Mouse (Mus musculus) testis, adult 2 months (tissue): ENCODE measurements around the gene Sart3.

ENCODE experiments used
- CTCF ChIP-seq: fragments of 200-500 bp; IDR thresholded peaks from 2 replicates; pipeline ENCODE4 v1.5.1; 2012; ENCODE audit warnings: low read depth, mild to moderate bottlenecking, inconsistent platforms, low read length, moderate library complexity; ENCODE audit not compliant: control insufficient read depth, insufficient read depth, insufficient replicate concordance
- POLR2A ChIP-seq: fragments of 200-500 bp; IDR thresholded peaks from 2 replicates; pipeline ENCODE4 v1.6.1; 2012; ENCODE audit warnings: low read depth, mild to moderate bottlenecking, inconsistent platforms, low read length, moderate library complexity; ENCODE audit not compliant: control insufficient read depth

- TF ChIP-seq CTCF (no peak), POLR2A (peak; percentile 23; the same call in 1 of the 2 replicates)
Measured at GRCm38 (mm10) chr5:113818572-113818971, 46.3 kb upstream of the Sart3 start.
